Mouse (Mus musculus): ENCODE results near the gene Naif1. TPM values are rescaled to one million over a fixed set of nuclear protein-coding genes. Genes with fewer than 3 reads are reported as not detected.
"Not testable (repeated sequence)": the region's sequence is repeated elsewhere in the genome, so short reads cannot be mapped to it uniquely, and the experiment has no call there.

Naif1 gene
- polyA plus RNA-seq, 1 experiment from 2014 or later = 4.1 TPM

GRCm38 (mm10) chr2:32488679-32489078 is 38.4 kb downstream of the Naif1 start:
- whole genome bisulfite sequencing = under 1% methylated on average over 5 of the region's 5 CpGs

DNA sequence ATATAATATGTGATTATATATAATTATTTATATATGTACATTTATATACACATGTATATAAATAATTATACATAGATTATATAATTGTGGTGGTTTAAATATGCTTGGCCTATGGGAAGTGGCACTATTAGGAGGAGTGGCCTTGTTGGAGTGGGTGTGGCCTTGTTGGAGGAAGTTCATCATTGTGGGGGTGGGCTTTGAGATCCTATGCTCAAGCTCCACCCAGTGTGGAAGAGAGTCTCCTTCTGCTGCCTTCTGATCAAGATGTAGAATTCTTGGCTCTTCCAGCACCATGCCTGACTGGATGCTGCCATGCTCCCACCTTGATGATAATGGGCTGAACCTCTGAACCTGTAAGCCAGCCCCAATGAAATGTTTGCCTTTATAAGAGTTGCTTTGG is 40.5 kb downstream of the Naif1 start:
- H3K9ac ChIP-seq (replicated peaks; ENCODE audit: low read depth); ATAC-seq; H3K4me3 ChIP-seq (ENCODE audit: low read depth, low read length); H3K4me1 ChIP-seq (ENCODE audit: insufficient read depth, low read depth, low read length); H3K27ac ChIP-seq (ENCODE audit: low read length); H3K27me3 ChIP-seq (replicated peaks; ENCODE audit: insufficient read depth, low read length); H3K4me2 ChIP-seq (replicated peaks; ENCODE audit: low read depth, low read length); H3K9me3 ChIP-seq (ENCODE audit: low read length); H3K36me3 ChIP-seq (ENCODE audit: insufficient read depth, low read length); DNase-seq (ENCODE audit: low spot score): not testable (repeated sequence)

More at GRCm38 (mm10) chr2:32488679-32489078, 38.4 kb downstream of the Naif1 start:
- H3K4me3 ChIP-seq (ENCODE audit: low read depth, low read length) = no peak overlapping the region
- DNase-seq (ENCODE audit: low spot score) (peak; percentile 93), ATAC-seq (peak; percentile 69)
- TF ChIP-seq EP300 (IDR thresholded peaks at IDR 0.05) (no peak), CTCF (IDR thresholded peaks at IDR 0.05) (peak; percentile 95)
- no peaks in the 10 kb centered on the region for H3K9me3 ChIP-seq (ENCODE audit: low read length)
- no peak overlapping the region for H3K4me2 ChIP-seq (replicated peaks; ENCODE audit: low read depth, low read length)
- H3K27ac ChIP-seq (ENCODE audit: low read length) = no peak overlapping the region
- no peaks in the 10 kb centered on the region for H3K27me3 ChIP-seq (replicated peaks; ENCODE audit: insufficient read depth, low read length)
- no peaks in the 10 kb centered on the region for H3K36me3 ChIP-seq (ENCODE audit: insufficient read depth, low read length)
- H3K9ac ChIP-seq (replicated peaks; ENCODE audit: low read depth) = no peak overlapping the region
- H3K4me1 ChIP-seq (ENCODE audit: insufficient read depth, low read depth, low read length) = no peaks in the 10 kb centered on the region

GRCm38 (mm10) chr2:32492661-32493060 is 42.4 kb downstream of the Naif1 start:
- Histone ChIP-seq H3K9ac (replicated peaks; ENCODE audit: low read depth) (no peak overlapping the region), H3K9me3 (ENCODE audit: low read length) (no peaks in the 10 kb centered on the region), H3K27ac (ENCODE audit: low read length) (no peak overlapping the region), H3K27me3 (replicated peaks; ENCODE audit: insufficient read depth, low read length) (no peaks in the 10 kb centered on the region), H3K4me2 (replicated peaks; ENCODE audit: low read depth, low read length) (no peak overlapping the region), H3K4me1 (ENCODE audit: insufficient read depth, low read depth, low read length) (peaks cover 3% of the 10 kb centered on the region; the same call in 1 of the 2 replicates), H3K36me3 (ENCODE audit: insufficient read depth, low read length) (no peaks in the 10 kb centered on the region), H3K4me3 (ENCODE audit: low read depth, low read length) (no peak overlapping the region)
- TF ChIP-seq EP300 (IDR thresholded peaks at IDR 0.05) = no peak
- no peak for TF ChIP-seq CTCF (IDR thresholded peaks at IDR 0.05)
- 48% methylated on average over 2 of the region's 2 CpGs for WGBS
- DNase-seq (ENCODE audit: low spot score) = no peak
- ATAC-seq = no peak

DNA sequence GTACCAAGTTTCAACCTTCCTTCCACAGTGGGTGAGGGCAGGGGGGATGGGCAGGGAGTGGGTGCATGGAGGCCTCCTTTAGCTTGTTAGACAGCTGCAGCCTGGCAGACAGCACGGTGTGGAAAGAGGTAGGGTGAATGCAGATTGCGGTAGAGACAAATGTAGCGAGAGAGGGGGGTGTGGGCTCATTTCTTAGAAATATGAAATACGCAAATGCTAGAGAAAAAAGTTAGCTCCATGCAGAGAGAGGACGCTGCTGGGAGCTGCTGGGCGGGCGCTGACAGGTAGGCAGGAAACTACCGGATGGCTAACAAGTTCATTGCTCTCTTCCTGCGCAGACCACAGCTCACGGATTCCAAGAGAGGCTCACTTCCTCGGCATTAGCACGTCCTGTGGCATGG is 43.0 kb downstream of the Naif1 start:
- no peak for ATAC-seq
- DNase-seq (ENCODE audit: low spot score) = no peak
- no peaks in the 10 kb centered on the region for H3K9me3 ChIP-seq (ENCODE audit: low read length)
- H3K27ac ChIP-seq (ENCODE audit: low read length) = no peak overlapping the region
- no peak overlapping the region for H3K4me3 ChIP-seq (ENCODE audit: low read depth, low read length)
- H3K27me3 ChIP-seq (replicated peaks; ENCODE audit: insufficient read depth, low read length) = no peaks in the 10 kb centered on the region
- 57% methylated on average over 12 of the region's 12 CpGs for WGBS
- H3K9ac ChIP-seq (replicated peaks; ENCODE audit: low read depth) = no peak overlapping the region
- no peak for TF ChIP-seq EP300 (IDR thresholded peaks at IDR 0.05)
- TF ChIP-seq CTCF (IDR thresholded peaks at IDR 0.05) = no peak
- H3K4me1 ChIP-seq (ENCODE audit: insufficient read depth, low read depth, low read length) = peaks cover 3% of the 10 kb centered on the region; the same call in 1 of the 2 replicates
- no peak overlapping the region for H3K4me2 ChIP-seq (replicated peaks; ENCODE audit: low read depth, low read length)
- no peaks in the 10 kb centered on the region for H3K36me3 ChIP-seq (ENCODE audit: insufficient read depth, low read length)

- no peaks in the 10 kb centered on the region for H3K36me3 ChIP-seq (ENCODE audit: insufficient read depth, low read length)
- H3K27ac ChIP-seq (ENCODE audit: low read length) = 0 out of 2 replicates have a peak overlapping the region, but pooled peaks have one; percentile 14
These were observed 44.3 kb downstream of the Naif1 start for GRCm38 (mm10) chr2:32494522-32494921.

GRCm38 (mm10) chr2:32495185-32495726 is 45.0 kb downstream of the Naif1 start:
- Histone ChIP-seq H3K27ac (ENCODE audit: low read length) (peak overlapping the region; percentile 14; the same call in 1 of the 2 replicates), H3K4me3 (ENCODE audit: low read depth, low read length) (no peak overlapping the region), H3K9ac (replicated peaks; ENCODE audit: low read depth) (no peak overlapping the region), H3K27me3 (replicated peaks; ENCODE audit: insufficient read depth, low read length) (no peaks in the 10 kb centered on the region), H3K9me3 (ENCODE audit: low read length) (no peaks in the 10 kb centered on the region), H3K4me2 (replicated peaks; ENCODE audit: low read depth, low read length) (0 out of 2 replicates have a peak overlapping the region, but pooled peaks have one; percentile 3), H3K4me1 (ENCODE audit: insufficient read depth, low read depth, low read length) (peaks cover 3% of the 10 kb centered on the region; the same call in 1 of the 2 replicates), H3K36me3 (ENCODE audit: insufficient read depth, low read length) (no peaks in the 10 kb centered on the region)
- DNase-seq (ENCODE audit: low spot score) (peak; percentile 74), ATAC-seq (peak; percentile 82)
- TF ChIP-seq CTCF (IDR thresholded peaks at IDR 0.05) (no peak), EP300 (IDR thresholded peaks at IDR 0.05) (peak; percentile 51; the same call in 1 of the 2 replicates)
- WGBS = 44% methylated on average over 20 of the region's 20 CpGs

More at GRCm38 (mm10) chr2:32494522-32494921, 44.3 kb downstream of the Naif1 start:
- no peak for DNase-seq (ENCODE audit: low spot score)
- H3K9me3 ChIP-seq (ENCODE audit: low read length) = no peaks in the 10 kb centered on the region
- H3K9ac ChIP-seq (replicated peaks; ENCODE audit: low read depth) = no peak overlapping the region
- H3K4me2 ChIP-seq (replicated peaks; ENCODE audit: low read depth, low read length) = no peak overlapping the region
- H3K4me1 ChIP-seq (ENCODE audit: insufficient read depth, low read depth, low read length) = peaks cover 3% of the 10 kb centered on the region; the same call in 1 of the 2 replicates
- H3K4me3 ChIP-seq (ENCODE audit: low read depth, low read length) = no peak overlapping the region
- H3K27me3 ChIP-seq (replicated peaks; ENCODE audit: insufficient read depth, low read length) = no peaks in the 10 kb centered on the region
- no peak for ATAC-seq
- WGBS = 51% methylated on average over 2 of the region's 2 CpGs
- TF ChIP-seq EP300 (IDR thresholded peaks at IDR 0.05) = no peak
- TF ChIP-seq CTCF (IDR thresholded peaks at IDR 0.05) = no peak
